Mouse (Mus musculus) bone marrow macrophage, adult 2 months (primary cell): Measurements from ENCODE around the gene Calml3.

Experiments
- CTCF ChIP-seq: IDR thresholded peaks from 2 replicates; pipeline ENCODE4 v1.5.1; 2012; ENCODE audit warnings: low read depth, mild to moderate bottlenecking, low read length, moderate library complexity
- POLR2A ChIP-seq: IDR thresholded peaks from 2 replicates; pipeline ENCODE4 v1.6.1; 2012; ENCODE audit warnings: mild to moderate bottlenecking, low read depth, low read length, borderline replicate concordance

DNA sequence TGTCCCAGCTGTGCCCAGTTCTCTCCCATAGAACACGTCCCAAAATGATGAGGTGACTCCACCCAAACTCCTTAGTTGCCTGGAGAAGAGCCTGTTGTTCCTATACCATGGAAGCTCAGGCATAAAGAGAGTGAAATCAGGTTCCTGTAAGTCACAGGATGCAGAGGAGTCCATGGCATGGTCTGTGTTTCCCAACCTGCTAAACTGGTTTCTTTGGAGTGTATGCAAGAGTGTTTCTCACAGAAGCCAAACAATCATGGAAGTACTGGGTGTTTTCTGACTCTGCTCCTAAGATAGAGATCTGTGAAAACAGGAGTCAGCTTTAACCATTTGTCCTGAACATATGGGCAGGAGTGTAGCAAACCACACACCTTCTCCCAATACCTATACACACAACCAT lies 27.9 kb upstream of the Calml3 start:
- TF ChIP-seq CTCF, result no peak
- TF ChIP-seq POLR2A, result no peak
